Mouse (Mus musculus) left cerebral cortex, postnatal 36 days (tissue): ENCODE measurements around the gene Olfr201. TPM values are rescaled to one million over a fixed set of nuclear protein-coding genes. Genes with fewer than 3 reads are reported as not detected.
"Not testable (repeated sequence)": the region's sequence is repeated elsewhere in the genome, so short reads cannot be mapped to it uniquely, and the experiment has no call there.

ENCODE experiments used
- DNase-seq, 2 experiments: peaks; one replicate each; pipeline ENCODE4 v3.0.0; 2021 to 2022; ENCODE audit warnings: low spot score in 2 of 2, mixed read lengths in 1 of 2
- intact Hi-C: fragments of 180-260 bp; cut with DNase I; formaldehyde crosslinking; loops from one replicate; pipeline ENCODE4 v1.15.1; 2025
- total RNA-seq, 2 experiments: library from RNA; stranded (reverse); gene quantifications; 2 replicates each; pipeline ENCODE4 v1.2.3; 2021

Olfr201 gene
- total RNA-seq, result not detected

DNA sequence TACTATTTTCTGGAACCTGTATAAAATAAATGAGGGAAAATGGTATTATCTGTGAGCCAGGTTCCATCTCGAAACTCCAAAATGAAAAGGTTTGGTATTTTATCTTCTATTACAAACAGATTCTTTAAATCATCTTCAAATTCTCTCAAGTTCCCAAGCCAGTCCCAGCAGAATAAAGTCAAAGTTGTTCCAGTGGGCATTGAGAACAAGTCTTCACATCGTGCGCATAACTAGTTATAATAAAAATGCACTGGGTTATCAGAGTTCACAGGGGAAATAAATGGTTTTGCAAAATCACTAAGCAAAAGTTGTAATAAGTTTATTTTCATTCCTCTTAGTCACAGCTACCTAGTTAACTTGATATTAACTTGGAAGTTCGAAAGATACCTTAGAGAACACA lies at the start of gene Olfr201:
Olfr201 (minus strand) TSS at position 101 of the 400 bp plus-strand sequence.
- intact Hi-C loops, DNase-seq: not testable (repeated sequence)

- no peak for DNase-seq
- intact Hi-C loops, result no loop called here
Measured at GRCm38 (mm10) chr16:59318148-59318547, 45.7 kb upstream of the Olfr201 start, which contains the start of gene Olfr204. Olfr204 (minus strand) TSS chr16:59318248.

DNA sequence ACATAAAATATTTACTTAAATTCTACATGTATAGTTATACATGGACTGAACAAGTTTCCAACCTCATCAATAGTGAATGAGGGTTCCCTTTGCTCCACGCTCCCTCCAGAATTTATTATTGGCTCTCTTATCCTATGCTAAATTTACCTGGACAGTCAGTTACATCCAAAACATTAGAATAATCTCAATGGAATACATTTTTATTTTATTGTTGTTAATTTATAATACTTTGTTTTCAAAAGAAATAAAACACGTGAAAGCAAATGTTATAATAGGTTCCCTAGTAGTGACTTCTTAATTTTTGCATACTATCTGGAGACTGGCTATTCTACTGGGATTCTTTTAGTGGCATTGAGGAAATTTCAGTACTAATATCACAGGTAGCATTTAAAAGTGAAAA lies 26.1 kb upstream of the Olfr201 start, which contains the start of gene Olfr203:
Olfr203 (plus strand) TSS at position 301 of the 400 bp plus-strand sequence.
- intact Hi-C loops, result no loop called here

GRCm38 (mm10) chr16:59287576-59287975 lies 15.1 kb upstream of the Olfr201 start:
- intact Hi-C loops, DNase-seq: not testable (repeated sequence)

More for the DNA sequence above, 26.1 kb upstream of the Olfr201 start, which contains the start of gene Olfr203:
- no peak for DNase-seq

DNA sequence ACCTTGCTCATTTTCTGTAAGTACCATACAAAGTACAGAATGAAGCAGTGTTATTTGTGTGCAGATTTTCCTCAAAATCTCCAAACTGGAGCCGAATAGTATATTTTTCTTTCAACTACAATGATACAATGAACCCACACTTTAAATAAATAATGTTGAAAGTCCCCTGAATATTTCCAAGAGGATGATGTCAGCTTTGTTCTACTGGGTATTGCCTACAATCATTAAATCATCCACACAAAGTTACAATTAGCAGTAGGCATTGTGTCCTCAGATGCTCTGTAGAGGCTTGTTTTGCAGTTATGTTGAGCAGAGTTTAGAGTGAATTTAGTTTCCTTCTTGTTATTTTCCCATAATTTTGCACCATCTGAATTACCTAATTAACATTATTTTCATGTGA lies 14.3 kb upstream of the Olfr201 start, which contains the start of gene Olfr202:
Olfr202 (minus strand) TSS at position 101 of the 400 bp plus-strand sequence.
- intact Hi-C loops, result no loop called here
- DNase-seq, result no peak

GRCm38 (mm10) chr16:59283476-59283875 lies 11.0 kb upstream of the Olfr201 start:
- intact Hi-C loops, result no loop called here
- DNase-seq, result no peak

DNA sequence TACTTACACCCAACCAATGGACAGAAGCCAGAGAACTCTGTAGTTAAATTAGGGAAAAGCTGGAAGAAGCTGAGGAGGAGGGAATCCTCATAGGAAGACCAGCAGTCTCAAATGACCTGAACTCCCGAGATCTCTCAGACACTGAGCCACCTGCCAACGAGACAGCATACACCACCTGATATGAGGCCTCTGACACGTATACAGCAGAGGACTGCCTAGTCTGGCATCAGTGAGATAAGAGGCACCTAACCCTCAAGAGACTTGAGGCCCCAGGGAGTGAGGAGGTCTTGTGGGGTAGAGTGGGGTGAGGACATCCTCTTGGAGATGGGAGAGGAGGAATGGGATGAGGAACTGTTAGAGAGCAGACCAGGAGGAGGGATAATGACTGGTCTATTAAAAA lies 8.1 kb upstream of the Olfr201 start:
- intact Hi-C loops, result no loop called here
- no peak for DNase-seq

DNA sequence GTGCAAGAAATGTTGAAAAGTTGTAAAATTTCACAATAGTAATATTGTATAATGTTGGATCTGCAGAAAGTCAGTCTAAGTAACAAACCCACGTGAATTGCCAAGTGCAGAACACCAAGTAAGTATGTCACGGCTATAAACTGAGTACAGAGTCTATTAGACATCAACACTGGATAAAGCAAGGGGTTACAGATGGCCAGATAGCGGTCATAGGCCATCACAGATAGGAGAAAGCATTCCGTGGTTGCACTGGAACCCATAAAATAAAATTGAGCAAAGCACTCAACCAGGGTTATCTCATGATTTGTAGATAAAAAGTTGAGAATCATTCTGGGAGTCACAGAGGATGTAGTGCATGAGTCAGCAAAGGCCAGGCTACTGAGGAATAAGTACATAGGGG lies 3.3 kb downstream of the Olfr201 start:
- intact Hi-C loops, result not testable (repeated sequence)

DNA sequence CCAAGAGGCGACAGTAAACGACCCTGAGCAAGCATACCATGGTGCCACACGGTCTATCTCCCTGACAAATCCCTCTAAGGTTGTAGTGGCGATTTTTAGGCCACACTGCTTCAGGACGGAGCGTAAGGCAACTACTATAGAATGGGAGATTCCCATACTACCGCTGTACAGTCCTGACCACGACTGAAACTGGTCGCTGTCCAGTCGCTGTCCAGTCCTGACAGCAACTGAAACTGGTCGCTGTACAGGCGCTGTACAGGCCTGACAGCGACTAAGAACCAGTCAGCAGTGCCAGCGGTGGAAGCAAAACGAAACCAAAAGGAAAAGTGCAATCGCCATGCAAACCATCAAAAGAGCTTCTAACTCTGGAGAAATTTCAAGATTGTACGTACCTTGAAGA lies 22.7 kb downstream of the Olfr201 start:
- DNase-seq, result no peak
- intact Hi-C loops, result no loop called here

More for the DNA sequence above, 3.3 kb downstream of the Olfr201 start:
- not testable (repeated sequence) for DNase-seq

DNA sequence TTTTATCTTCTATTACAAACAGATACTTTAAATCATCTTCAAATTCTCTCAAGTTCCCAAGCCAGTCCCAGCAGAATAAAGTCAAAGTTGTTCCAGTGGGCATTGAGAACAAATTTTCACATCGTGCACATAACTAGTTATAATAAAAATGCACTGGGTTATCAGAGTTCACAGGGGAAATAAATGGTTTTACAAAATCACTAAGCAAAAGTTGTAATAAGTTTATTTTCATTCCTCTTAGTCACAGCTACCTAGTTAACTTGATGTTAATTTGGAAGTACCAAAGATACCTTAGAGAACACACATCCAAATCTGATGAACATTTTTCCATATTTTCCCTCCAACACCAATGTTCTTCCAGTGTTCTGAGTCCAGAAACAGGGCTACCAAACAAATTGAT lies 52.8 kb downstream of the Olfr201 start, which contains the start of gene Olfr199:
Olfr199 (minus strand) TSS at position 101 of the 400 bp plus-strand sequence.
- intact Hi-C loops, DNase-seq: not testable (repeated sequence)

DNA sequence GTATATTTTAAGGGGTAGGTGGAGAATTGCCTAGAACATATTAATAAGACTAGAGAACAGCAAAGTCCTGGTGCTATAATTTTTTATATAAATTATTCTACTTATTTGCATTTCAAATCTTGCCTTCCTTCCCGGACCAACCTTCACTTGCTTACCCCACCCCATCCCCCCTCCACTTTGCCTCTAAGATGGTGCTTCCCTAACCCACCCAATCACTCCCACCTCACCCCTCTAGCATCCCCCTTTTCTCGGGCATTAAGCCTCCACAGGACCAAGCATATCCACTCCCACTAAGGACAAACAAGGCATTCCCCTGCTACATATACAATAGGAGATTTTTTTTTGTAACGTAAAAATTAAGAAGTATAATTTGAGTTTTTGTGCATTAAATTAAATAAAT lies 54.6 kb downstream of the Olfr201 start:
- DNase-seq, intact Hi-C loops: not testable (repeated sequence)

Other genes starting within 250 kb of the Olfr201 start
- gene Olfr186, start 242.3 kb downstream of the Olfr201 start, total RNA-seq, result not detected
- gene Olfr187, start 232.9 kb downstream of the Olfr201 start, total RNA-seq, result not detected
- gene Olfr190, start 194.6 kb downstream of the Olfr201 start, total RNA-seq, result not detected
- gene Olfr191, start 182.8 kb downstream of the Olfr201 start, total RNA-seq, result not detected
- gene Olfr193, start 160.8 kb downstream of the Olfr201 start, total RNA-seq, result not detected
- not detected for gene Olfr194, start 151.6 kb downstream of the Olfr201 start, total RNA-seq
- gene Olfr195, start 125.6 kb downstream of the Olfr201 start, total RNA-seq, result not detected
- gene Olfr196, start 102.2 kb downstream of the Olfr201 start, total RNA-seq, result not detected
- not detected for gene Olfr198, start 69.1 kb downstream of the Olfr201 start, total RNA-seq
- not detected for gene Olfr199, start 52.9 kb downstream of the Olfr201 start, total RNA-seq
- not detected for gene Olfr202, start 14.2 kb upstream of the Olfr201 start, total RNA-seq
- not detected for gene Olfr203, start 26.2 kb upstream of the Olfr201 start, total RNA-seq
- gene Olfr204, start 45.6 kb upstream of the Olfr201 start, total RNA-seq, result under 1 TPM in 1 of 2 experiments, not detected in 1; 0.07 TPM
- not detected for gene Olfr205, start 58.5 kb upstream of the Olfr201 start, total RNA-seq
- gene Olfr206, start 76.6 kb upstream of the Olfr201 start, total RNA-seq, result not detected
- not detected for gene Olfr209, start 91.4 kb upstream of the Olfr201 start, total RNA-seq
- under 1 TPM in 1 of 2 experiments, not detected in 1; 0.20 TPM for gene Gabrr3, start 134.7 kb upstream of the Olfr201 start, total RNA-seq
- gene Riox2, start 199.1 kb upstream of the Olfr201 start, total RNA-seq, result 10 to 100 TPM; 12.9 to 14.5 TPM